Mouse (Mus musculus): ENCODE measurements around the gene Myo1e. TPM values are rescaled to one million over a fixed set of nuclear protein-coding genes. Genes with fewer than 3 reads are reported as not detected.
A peak's percentile ranks its signal among the peaks of the same experiment; 100 is the strongest.

The Myo1e gene
- total and polyA plus RNA-seq, 3 experiments = 82.3 to 186 (median 98.7) TPM

DNA sequence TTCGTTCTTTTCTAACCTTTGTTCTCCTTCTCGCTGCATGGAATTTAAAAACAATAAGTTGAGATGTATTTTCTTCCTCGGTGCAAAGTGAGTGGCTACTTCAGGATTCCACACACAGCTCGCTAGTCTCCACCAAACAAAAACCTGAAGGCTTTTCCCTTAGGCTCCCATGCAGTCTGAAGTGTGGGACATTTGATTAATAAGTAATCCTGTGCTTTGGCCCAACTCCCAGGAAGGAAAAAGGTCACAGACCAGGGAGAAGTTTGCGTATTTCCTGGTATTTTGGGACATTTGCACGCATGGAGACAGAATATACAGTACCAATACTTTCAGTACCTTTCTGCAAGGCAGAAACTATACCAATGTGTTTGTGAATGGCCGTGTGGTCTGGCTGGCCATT, 64.0 kb downstream of the Myo1e start:
- Histone ChIP-seq H3K9me3 (replicated peaks; ENCODE audit: low read length) (peaks cover 3% of the 10 kb centered on the region), H3K4me1 (ENCODE audit: control insufficient read depth in 1 of 2, insufficient read depth in 2 of 2) (peaks cover 7 to 55% of the 10 kb centered on the region in 2 experiments; a peak in 3 of 4 replicates), H3K4me3 (replicated peaks in 1 of 3; ENCODE audit: low read depth in 2 of 3, low read length in 2 of 3, poor library complexity in 1 of 3) (no peak overlapping the region), H3K4me2 (ENCODE audit: insufficient read depth, low read depth, poor library complexity, severe bottlenecking) (no peak overlapping the region), H3K9ac (ENCODE audit: insufficient read depth, low read depth) (no peak overlapping the region), H3K79me2 (replicated peaks; ENCODE audit: control insufficient read depth, extremely low read depth, insufficient read depth, poor library complexity, severe bottlenecking) (peaks cover 32% of the 10 kb centered on the region), H3K27ac (ENCODE audit: insufficient read depth, low read depth) (no peak overlapping the region), H3K36me3 (replicated peaks in 1 of 2; ENCODE audit: control insufficient read depth in 1 of 2, insufficient read depth in 1 of 2, low read length in 1 of 2) (peaks cover 14 to 88% of the 10 kb centered on the region in 2 experiments), H3K27me3 (replicated peaks) (no peaks in the 10 kb centered on the region)
- TF ChIP-seq ELF1 (IDR thresholded peaks at IDR 0.05; ENCODE audit: low read depth, low read length) (no peak), ZKSCAN1 (IDR thresholded peaks at IDR 0.05; ENCODE audit: borderline replicate concordance, low read depth, low read length) (no peak)
- in situ Hi-C loops (cut with MboI; ENCODE audit: low pct_ligation_motif_present, low pct_unique_long_range_greater_than_20kb, low sequenced_read_pairs) (no loop called here), dilution Hi-C loops (cut with MboI; ENCODE audit: extremely low pct_ligation_motif_present, extremely low pct_unique_long_range_greater_than_20kb, low sequenced_read_pairs) (no loop called here)
- no peak for DNase-seq (ENCODE audit: extremely low read depth)

DNA sequence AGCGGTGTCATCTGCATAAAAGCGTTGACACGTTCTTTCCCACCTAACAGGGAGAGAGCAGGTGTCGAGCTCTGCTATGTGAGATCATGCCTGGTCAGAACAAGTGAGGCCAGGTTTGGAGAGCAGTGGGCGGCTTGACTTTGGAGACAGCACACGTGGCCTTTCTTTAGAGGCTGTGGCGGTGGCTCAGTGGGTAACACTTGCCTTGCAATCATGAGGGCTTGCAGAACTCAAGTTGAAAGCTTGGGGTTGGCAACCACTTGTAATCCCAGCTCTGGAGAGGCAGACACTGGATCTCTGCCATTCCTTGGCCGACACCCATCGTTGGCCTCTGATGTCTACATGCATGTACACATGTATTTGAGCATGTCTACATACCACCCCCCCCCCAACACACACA, 64.5 kb downstream of the Myo1e start:
- Histone ChIP-seq H3K9me3 (replicated peaks; ENCODE audit: low read length) (peaks cover 3% of the 10 kb centered on the region), H3K27me3 (replicated peaks) (no peaks in the 10 kb centered on the region), H3K27ac (ENCODE audit: insufficient read depth, low read depth) (no peak overlapping the region), H3K79me2 (replicated peaks; ENCODE audit: control insufficient read depth, extremely low read depth, insufficient read depth, poor library complexity, severe bottlenecking) (peaks cover 29% of the 10 kb centered on the region), H3K4me1 (ENCODE audit: control insufficient read depth in 1 of 2, insufficient read depth in 2 of 2) (peaks cover 8 to 55% of the 10 kb centered on the region in 2 experiments), H3K9ac (ENCODE audit: insufficient read depth, low read depth) (no peak overlapping the region), H3K4me2 (ENCODE audit: insufficient read depth, low read depth, poor library complexity, severe bottlenecking) (no peak overlapping the region), H3K4me3 (replicated peaks in 1 of 3; ENCODE audit: low read depth in 2 of 3, low read length in 2 of 3, poor library complexity in 1 of 3) (no peak overlapping the region), H3K36me3 (replicated peaks in 1 of 2; ENCODE audit: control insufficient read depth in 1 of 2, insufficient read depth in 1 of 2, low read length in 1 of 2) (peaks cover 14 to 91% of the 10 kb centered on the region in 2 experiments)
- DNase-seq (ENCODE audit: extremely low read depth) = no peak
- dilution Hi-C loops (cut with MboI; ENCODE audit: extremely low pct_ligation_motif_present, extremely low pct_unique_long_range_greater_than_20kb, low sequenced_read_pairs) = no loop called here
- no peak for TF ChIP-seq JUN (IDR thresholded peaks at IDR 0.05; ENCODE audit: insufficient read depth, low read depth, low read length)
- no peak for TF ChIP-seq MYC (IDR thresholded peaks at IDR 0.05; ENCODE audit: low read depth, low read length)
- TF ChIP-seq POLR2A (IDR thresholded peaks at IDR 0.05; ENCODE audit: low read depth, low read length) = 0 out of 2 replicates have a peak, but pooled peaks have one; percentile 22
- no peak for TF ChIP-seq KAT2A (IDR thresholded peaks at IDR 0.05; ENCODE audit: insufficient replicate concordance, low read length)
- in situ Hi-C loops (cut with MboI; ENCODE audit: low pct_ligation_motif_present, low pct_unique_long_range_greater_than_20kb, low sequenced_read_pairs) = no loop called here

DNA sequence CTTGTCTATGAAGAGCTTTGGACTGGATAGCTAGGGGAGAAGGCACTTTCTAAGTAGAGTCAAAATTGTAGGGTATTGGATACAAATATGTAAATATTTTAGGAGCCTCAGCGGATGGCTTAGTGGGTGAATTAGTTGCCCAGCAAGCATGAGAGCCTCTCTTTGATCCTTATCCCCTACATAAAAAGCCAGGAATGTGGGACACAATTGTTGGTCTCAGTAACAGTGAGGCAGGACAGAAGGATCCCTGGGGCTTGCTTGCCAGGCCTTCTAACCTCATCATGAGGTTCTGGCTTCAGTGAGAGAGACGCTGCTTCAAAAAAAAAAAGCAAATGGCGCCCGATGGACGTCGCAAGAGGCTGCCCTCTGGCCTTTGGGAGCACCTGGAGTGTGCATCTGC, 66.9 kb downstream of the Myo1e start:
- Histone ChIP-seq H3K36me3 (replicated peaks in 1 of 2; ENCODE audit: control insufficient read depth in 1 of 2, insufficient read depth in 1 of 2, low read length in 1 of 2) (peaks cover 5 to 84% of the 10 kb centered on the region in 2 experiments), H3K4me1 (ENCODE audit: control insufficient read depth in 1 of 2, insufficient read depth in 2 of 2) (peaks cover 20 to 70% of the 10 kb centered on the region in 2 experiments), H3K4me2 (ENCODE audit: insufficient read depth, low read depth, poor library complexity, severe bottlenecking) (no peak overlapping the region), H3K9me3 (replicated peaks; ENCODE audit: low read length) (peaks cover 3% of the 10 kb centered on the region), H3K79me2 (replicated peaks; ENCODE audit: control insufficient read depth, extremely low read depth, insufficient read depth, poor library complexity, severe bottlenecking) (peaks cover 19% of the 10 kb centered on the region), H3K4me3 (replicated peaks in 1 of 3; ENCODE audit: low read depth in 2 of 3, low read length in 2 of 3, poor library complexity in 1 of 3) (no peak overlapping the region), H3K27me3 (replicated peaks) (no peaks in the 10 kb centered on the region), H3K9ac (ENCODE audit: insufficient read depth, low read depth) (no peak overlapping the region), H3K27ac (ENCODE audit: insufficient read depth, low read depth) (no peak overlapping the region)
- DNase-seq (ENCODE audit: extremely low read depth) = no peak
- in situ Hi-C loops (cut with MboI; ENCODE audit: low pct_ligation_motif_present, low pct_unique_long_range_greater_than_20kb, low sequenced_read_pairs) (no loop called here), dilution Hi-C loops (cut with MboI; ENCODE audit: extremely low pct_ligation_motif_present, extremely low pct_unique_long_range_greater_than_20kb, low sequenced_read_pairs) (no loop called here)
- TF ChIP-seq CHD1 (IDR thresholded peaks at IDR 0.05; ENCODE audit: low read depth, low read length) (no peak), RAD21 (IDR thresholded peaks at IDR 0.05; ENCODE audit: low read depth, low read length) (no peak), NELFE (IDR thresholded peaks at IDR 0.05; ENCODE audit: low read depth, low read length) (no peak), TBP (conservative IDR thresholded peaks at IDR 0.05; ENCODE audit: low read depth, low read length) (no peak), MAX (IDR thresholded peaks at IDR 0.05; ENCODE audit: low read length) (no peak), SMC3 (IDR thresholded peaks at IDR 0.05; ENCODE audit: low read depth, low read length) (no peak), IRF4 (IDR thresholded peaks at IDR 0.05; ENCODE audit: low read depth, low read length) (no peak), KAT2A (IDR thresholded peaks at IDR 0.05; ENCODE audit: insufficient replicate concordance, low read length) (no peak), ZC3H11A (IDR thresholded peaks at IDR 0.05; ENCODE audit: low read depth, low read length) (no peak), RCOR1 (conservative IDR thresholded peaks at IDR 0.05; ENCODE audit: low read depth, low read length) (no peak), EP300 (IDR thresholded peaks at IDR 0.05; ENCODE audit: low read length) (no peak), HCFC1 (IDR thresholded peaks at IDR 0.05; ENCODE audit: low read depth, low read length) (no peak), CTCF (conservative IDR thresholded peaks at IDR 0.05 in 1 of 2, IDR thresholded peaks at IDR 0.05 in 1 of 2; ENCODE audit: low read depth in 2 of 2, low read length in 2 of 2) (no peak), POLR2AphosphoS2 (IDR thresholded peaks at IDR 0.05; ENCODE audit: low read depth, low read length) (no peak)
